9 mouse cellular contexts compared by ENCODE assay signal in genomic region chr11:115631505-115631890, GRCm38 (mm10). TPM values are rescaled to one million over a fixed set of nuclear protein-coding genes. Genes with fewer than 3 reads are reported as not detected.
DNase-seq lines count a peak whose midpoint lies in the region; TF ChIP-seq lines count a peak whose summit lies in the region.
"Had no signal": no experiment of that assay in that cellular context is flagged by ENCODE, and none has a peak within 500 bp of the region (broad histone marks: within the 10 kb centered on the region; RNA-seq: fewer than 3 reads in every experiment).

No protein-coding gene starts in this region.

- TF ChIP-seq POLR2A in brain, embryonic 14.5 days (IDR thresholded peaks at IDR 0.05; ENCODE audit: borderline replicate concordance, extremely low read depth, insufficient read depth, insufficient read length, poor library complexity, severe bottlenecking) = no peak

- H3K4me3 ChIP-seq in gastrocnemius, adult 2 months = no peak overlapping the region
- H3K4me3 ChIP-seq: limb, embryonic 15.5 days had no signal

- DNase-seq in gastrocnemius, adult 2 months = peak; percentile 59
- DNase-seq in gastrocnemius, postnatal 10 days = no peak
- DNase-seq in A20 (ENCODE audit: low read depth, low spot score) = peak; percentile 92
- peak; percentile 37 for DNase-seq in brain, embryonic 14.5 days (ENCODE audit: low read depth)
- peak; percentile 66 for DNase-seq in kidney, adult 18-20 months
- DNase-seq in lung, postnatal 25 days (ENCODE audit: low spot score) = peak; percentile 62
- no peak for DNase-seq in layer of hippocampus, adult 9-10 months (ENCODE audit: low spot score)
- DNase-seq in gastrocnemius, postnatal 14 days = no peak

- intact Hi-C loops in gastrocnemius, adult 2 months (cut with DNase I) = loop anchor here (5.0 kb wide), 2 partner anchors 81 to 181 kb away; partner anchors contain the start of genes Caskin2 and Tsen54
- intact Hi-C loops in gastrocnemius, postnatal 14 days (cut with DNase I; ENCODE audit: low total_unique reads) = no loop called here

- TF ChIP-seq CTCF in gastrocnemius, adult 2 months (IDR thresholded peaks at IDR 0.05) = peak; percentile 81
- TF ChIP-seq CTCF in brain, embryonic 14.5 days (IDR thresholded peaks at IDR 0.05; ENCODE audit: borderline replicate concordance, extremely low read depth, insufficient read depth, insufficient read length) = peak; percentile 56; the same call in 1 of the 2 replicates

- no peak overlapping the region; the same call in 1 of the 2 replicates for H3K27ac ChIP-seq in gastrocnemius, adult 2 months
- H3K27ac ChIP-seq: limb, embryonic 15.5 days had no signal

RNA-seq across cellular contexts. Expression of gene Slc25a19, which starts 3.4 kb away (rescaled TPM):
- 10 to 100 TPM; 43.1 to 51.5 TPM for total RNA-seq in gastrocnemius, adult 2 months (2021)
- total RNA-seq in gastrocnemius, postnatal 10 days (2021) = 10 to 100 TPM; 39.7 to 40.0 TPM
- polyA plus RNA-seq in brain, embryonic 14.5 days (2012; rRNA removed) = 55.1 and 71.1 TPM in 2 replicates
- 10 to 100 TPM; 40.9 to 45.2 TPM for total RNA-seq in gastrocnemius, postnatal 14 days (2021)

RNA-seq across cellular contexts. Expression of gene Mif4gd, which starts 18.7 kb away (rescaled TPM):
- total RNA-seq in gastrocnemius, adult 2 months (2021) = 10 to 100 TPM; 46.0 to 55.0 TPM
- 10 to 100 TPM; 38.3 to 38.7 TPM for total RNA-seq in gastrocnemius, postnatal 10 days (2021)
- polyA plus RNA-seq in brain, embryonic 14.5 days (2012; rRNA removed) = 18.0 and 19.2 TPM in 2 replicates
- 10 to 100 TPM; 35.7 to 42.9 TPM for total RNA-seq in gastrocnemius, postnatal 14 days (2021)

RNA-seq across cellular contexts. Expression of gene Gga3, which starts 27.6 kb away (rescaled TPM):
- total RNA-seq in gastrocnemius, adult 2 months (2021) = 10 to 100 TPM; 18.8 to 20.7 TPM
- 10 to 100 TPM in 1 of 2 experiments, 1 to 10 TPM in 1; 9.3 to 21.6 TPM for total RNA-seq in gastrocnemius, postnatal 10 days (2021)
- polyA plus RNA-seq in brain, embryonic 14.5 days (2012; rRNA removed) = 43.3 and 57.1 TPM in 2 replicates
- total RNA-seq in gastrocnemius, postnatal 14 days (2021) = 10 to 100 TPM; 10.9 to 13.2 TPM

RNA-seq across cellular contexts. Expression of gene Mrps7, which starts 27.8 kb away (rescaled TPM):
- 10 to 100 TPM; 66.8 to 88.5 TPM for total RNA-seq in gastrocnemius, adult 2 months (2021)
- total RNA-seq in gastrocnemius, postnatal 10 days (2021) = 10 to 100 TPM; 61.1 to 71.6 TPM
- 35.5 and 36.7 TPM in 2 replicates for polyA plus RNA-seq in brain, embryonic 14.5 days (2012; rRNA removed)
- 10 to 100 TPM; 63.6 to 65.4 TPM for total RNA-seq in gastrocnemius, postnatal 14 days (2021)

Comparison
In these comparisons a context has a peak if more than half of its experiments do, and no peak if none do; other contexts are left out.
1. DNase-seq: peak in gastrocnemius, adult 2 months (single experiment), A20 (single experiment), brain, embryonic 14.5 days (single experiment), kidney, adult 18-20 months (single experiment) and lung, postnatal 25 days (single experiment); none in gastrocnemius, postnatal 10 days (single experiment), layer of hippocampus, adult 9-10 months (single experiment) and gastrocnemius, postnatal 14 days (single experiment).